ENCODE assay signal across 29 mouse cellular contexts in genomic region chr7:75216180-75216579, GRCm38 (mm10).
"Had no signal": no experiment of that assay in that cellular context is flagged by ENCODE, and none has a peak within 500 bp of the region (broad histone marks: within the 10 kb centered on the region; RNA-seq: fewer than 3 reads in every experiment).

No protein-coding gene starts in this region.

- H3K4me3 ChIP-seq: heart, embryonic 13.5 days; heart, embryonic 15.5 days; hindbrain, embryonic 10.5 days; hindbrain, embryonic 12.5 days; hindbrain, embryonic 13.5 days; hindbrain, embryonic 15.5 days; intestine, embryonic 15.5 days; kidney, embryonic 15.5 days; layer of hippocampus, adult 2 months; left cerebral cortex, adult 2 months had no signal

- H3K27me3 ChIP-seq: heart, embryonic 13.5 days; heart, embryonic 15.5 days; hindbrain, embryonic 12.5 days; hindbrain, embryonic 13.5 days; hindbrain, embryonic 15.5 days; intestine, embryonic 15.5 days; kidney, embryonic 15.5 days had no signal

- H3K27ac ChIP-seq: heart, embryonic 13.5 days; heart, embryonic 15.5 days; hindbrain, embryonic 10.5 days; hindbrain, embryonic 12.5 days; hindbrain, embryonic 13.5 days; hindbrain, embryonic 14.5 days; hindbrain, embryonic 15.5 days; hindbrain, postnatal 0 days; intestine, embryonic 15.5 days; kidney, embryonic 15.5 days; kidney, postnatal 0 days; layer of hippocampus, adult 2 months had no signal

- DNase-seq: heart, postnatal 10 days; heart, postnatal 14 days; heart, postnatal 36 days; heart, postnatal 4 days; kidney, adult 11 months; kidney, adult 18-20 months; kidney, adult 2 months; kidney, adult 8-10 months; kidney, adult 9 months; kidney, postnatal 10 days; kidney, postnatal 14 days; kidney, postnatal 25 days; kidney, postnatal 36 days; kidney, postnatal 4 days; layer of hippocampus, adult 9-11 months; layer of hippocampus, postnatal 36 days had no signal

- H3K4me1 ChIP-seq: heart, embryonic 15.5 days; hindbrain, embryonic 10.5 days; hindbrain, embryonic 12.5 days; hindbrain, embryonic 13.5 days; hindbrain, embryonic 15.5 days; intestine, embryonic 15.5 days had no signal
